Mouse (Mus musculus): Measurements from ENCODE around the gene Vmn2r60. TPM values are rescaled to one million over a fixed set of nuclear protein-coding genes. Genes with fewer than 3 reads are reported as not detected.
"Not testable (repeated sequence)": the region's sequence is repeated elsewhere in the genome, so short reads cannot be mapped to it uniquely, and the experiment has no call there.

Gene Vmn2r60
- 0.02 TPM in 1 of 2 replicates, not detected in the other for polyA plus RNA-seq (2012; rRNA removed)

GRCm38 (mm10) chr7:42107470-42107869 is at the start of gene Vmn2r60:
TSS of gene Vmn2r60 (plus strand) at chr7:42107770.
- H3K27ac ChIP-seq (ENCODE audit: control insufficient read depth, insufficient read depth, low read depth, low read length): no peak within 1 kb of the TSS
- TF ChIP-seq POLR2A (IDR thresholded peaks at IDR 0.05; ENCODE audit: control insufficient read depth, low read depth, low read length) (no peak), CTCF (IDR thresholded peaks at IDR 0.05; ENCODE audit: control insufficient read depth, insufficient read depth, insufficient replicate concordance, low read depth, low read length) (no peak)

GRCm38 (mm10) chr7:42058923-42059322 is 48.6 kb upstream of the Vmn2r60 start, which contains the start of gene Vmn2r59:
TSS of gene Vmn2r59 (minus strand) at chr7:42059023.
- TF ChIP-seq POLR2A (IDR thresholded peaks at IDR 0.05; ENCODE audit: control insufficient read depth, low read depth, low read length): no peak
- TF ChIP-seq CTCF (IDR thresholded peaks at IDR 0.05; ENCODE audit: control insufficient read depth, insufficient read depth, insufficient replicate concordance, low read depth, low read length): no peak
- Histone ChIP-seq H3K36me3 (ENCODE audit: control insufficient read depth, insufficient read depth, low read length) (no peaks in the 10 kb centered on the region), H3K4me1 (ENCODE audit: control insufficient read depth, insufficient read depth, low read length) (no peaks in the 10 kb centered on the region), H3K27ac (ENCODE audit: control insufficient read depth, insufficient read depth, low read depth, low read length) (no peak within 1 kb of the TSS), H3K27me3 (ENCODE audit: control insufficient read depth, insufficient read depth, low read length) (no peaks in the 10 kb centered on the region), H3K4me3 (ENCODE audit: control insufficient read depth, low read depth, low read length) (no peak within 1 kb of the TSS)

More at GRCm38 (mm10) chr7:42107470-42107869, at the start of gene Vmn2r60:
- Histone ChIP-seq H3K4me1 (ENCODE audit: control insufficient read depth, insufficient read depth, low read length) (no peaks in the 10 kb centered on the region), H3K36me3 (ENCODE audit: control insufficient read depth, insufficient read depth, low read length) (no peaks in the 10 kb centered on the region), H3K27me3 (ENCODE audit: control insufficient read depth, insufficient read depth, low read length) (no peaks in the 10 kb centered on the region), H3K4me3 (ENCODE audit: control insufficient read depth, low read depth, low read length) (no peak within 1 kb of the TSS)

DNA sequence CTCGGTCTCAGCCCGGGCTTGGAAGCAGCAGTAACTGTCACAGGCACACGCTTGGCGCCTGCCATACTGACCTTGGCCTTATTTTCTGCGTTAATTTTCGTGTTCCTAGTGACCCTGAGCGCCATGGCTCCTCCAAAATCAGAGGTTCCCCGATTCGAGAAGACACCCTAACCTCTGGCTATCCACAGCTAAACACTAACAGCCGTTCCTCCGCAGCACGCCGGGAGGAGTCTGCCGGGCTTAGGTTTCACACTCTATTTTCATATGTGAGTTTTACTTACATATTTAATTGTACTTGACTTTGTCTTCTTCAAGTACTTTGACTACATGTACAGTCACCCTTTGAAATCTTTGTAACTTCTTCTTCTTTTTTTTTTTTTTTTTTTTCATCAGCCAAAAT is 509 bp upstream of the Vmn2r60 start:
- not testable (repeated sequence) for H3K27ac ChIP-seq (ENCODE audit: control insufficient read depth, insufficient read depth, low read depth, low read length); H3K36me3 ChIP-seq (ENCODE audit: control insufficient read depth, insufficient read depth, low read length); H3K4me3 ChIP-seq (ENCODE audit: control insufficient read depth, low read depth, low read length); H3K4me1 ChIP-seq (ENCODE audit: control insufficient read depth, insufficient read depth, low read length); H3K27me3 ChIP-seq (ENCODE audit: control insufficient read depth, insufficient read depth, low read length)

Other genes starting within 250 kb of the Vmn2r60 start
- gene Vmn2r58, start 235.1 kb upstream of the Vmn2r60 start, polyA plus RNA-seq (2012; rRNA removed): 0.05 and 0.06 TPM in 2 replicates
- gene Vmn2r59, start 48.7 kb upstream of the Vmn2r60 start, polyA plus RNA-seq (2012; rRNA removed): not detected in 2 replicates
- not detected in 2 replicates for gene Vmn2r61, start 152.3 kb downstream of the Vmn2r60 start, polyA plus RNA-seq (2012; rRNA removed)

Data from testis, adult 2 months (tissue).